Mouse (Mus musculus): ENCODE measurements around the gene Rnh1. TPM values are rescaled to one million over a fixed set of nuclear protein-coding genes. Genes with fewer than 3 reads are reported as not detected.

Rnh1 gene
- total and polyA plus RNA-seq, 3 experiments = 84.7 to 133 (median 95.5) TPM

DNA sequence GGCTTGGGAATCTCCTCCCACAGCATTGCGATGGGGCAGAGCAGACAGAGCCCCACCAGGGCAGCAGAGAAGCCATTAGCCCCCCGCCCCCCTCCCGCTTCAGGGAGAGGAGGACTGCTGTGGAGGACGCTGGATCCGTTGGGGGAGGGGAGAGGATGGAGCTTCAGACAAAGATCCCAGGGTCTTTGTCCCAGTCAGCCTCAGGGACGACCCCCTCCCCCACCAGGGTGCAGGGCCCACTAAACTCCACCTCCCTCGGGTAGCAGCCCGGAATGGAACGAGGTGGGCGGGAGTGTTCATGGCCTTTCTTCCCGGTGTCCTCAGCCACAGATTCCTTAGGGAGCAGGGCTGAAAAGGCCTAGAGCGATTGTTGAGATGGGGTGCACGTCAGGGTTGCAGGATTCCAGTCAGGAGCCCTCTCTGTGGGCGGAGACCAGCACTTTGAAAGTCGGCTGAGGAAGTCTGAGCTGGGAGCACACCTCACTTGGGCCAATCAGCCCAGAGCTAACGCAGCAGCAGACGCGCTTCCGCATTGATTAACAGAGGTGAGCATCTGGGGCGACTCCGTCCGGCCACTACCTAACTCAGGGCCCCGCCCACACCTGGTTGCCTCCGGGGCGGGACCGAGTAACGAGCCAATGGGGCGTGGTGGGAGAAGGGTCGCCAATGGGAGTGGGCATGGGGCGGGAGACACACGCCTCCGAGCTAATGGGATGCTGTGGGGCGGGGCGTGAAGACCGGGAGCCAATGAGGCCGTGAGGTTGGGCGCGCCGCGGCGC lies 42.6 kb upstream of the Rnh1 start, which contains the start of gene Rassf7:
Rassf7 (plus strand) TSS at position 760 of the 779 bp plus-strand sequence.
- Histone ChIP-seq H3K4me1 (ENCODE audit: control insufficient read depth in 1 of 2, insufficient read depth in 2 of 2) (peaks cover 10 to 30% of the 10 kb centered on the region in 2 experiments), H3K79me2 (replicated peaks; ENCODE audit: control insufficient read depth, extremely low read depth, insufficient read depth, poor library complexity, severe bottlenecking) (no peaks in the 10 kb centered on the region), H3K9ac (ENCODE audit: insufficient read depth, low read depth) (peak within 1 kb of the TSS; percentile 49), H3K4me2 (ENCODE audit: insufficient read depth, low read depth, poor library complexity, severe bottlenecking) (peak within 1 kb of the TSS; percentile 64), H3K27me3 (replicated peaks) (peaks cover 32% of the 10 kb centered on the region), H3K27ac (ENCODE audit: insufficient read depth, low read depth) (no peak within 1 kb of the TSS; the same call in 1 of the 2 replicates), H3K36me3 (replicated peaks in 1 of 2; ENCODE audit: control insufficient read depth in 1 of 2, insufficient read depth in 1 of 2, low read length in 1 of 2) (peaks cover 0 to 28% of the 10 kb centered on the region in 2 experiments), H3K9me3 (replicated peaks; ENCODE audit: low read length) (no peaks in the 10 kb centered on the region), H3K4me3 (replicated peaks in 1 of 3; ENCODE audit: low read depth in 2 of 3, low read length in 2 of 3, poor library complexity in 1 of 3) (peak within 1 kb of the TSS; percentile 65 to 84 (median 74))
- peak; percentile 98 for DNase-seq (ENCODE audit: extremely low read depth)
- dilution Hi-C loops (cut with MboI; ENCODE audit: extremely low pct_ligation_motif_present, extremely low pct_unique_long_range_greater_than_20kb, low sequenced_read_pairs) = no loop called here
- in situ Hi-C loops (cut with MboI; ENCODE audit: low pct_ligation_motif_present, low pct_unique_long_range_greater_than_20kb, low sequenced_read_pairs) = no loop called here
- TF ChIP-seq TCF12 (IDR thresholded peaks at IDR 0.05; ENCODE audit: low read depth, low read length) = peak; percentile 61; the same call in 1 of the 2 replicates
- no peak for TF ChIP-seq CHD1 (IDR thresholded peaks at IDR 0.05; ENCODE audit: low read depth, low read length)
- no peak for TF ChIP-seq ZKSCAN1 (IDR thresholded peaks at IDR 0.05; ENCODE audit: borderline replicate concordance, low read depth, low read length)
- no peak for TF ChIP-seq KAT2A (IDR thresholded peaks at IDR 0.05; ENCODE audit: insufficient replicate concordance, low read length)
- TF ChIP-seq JUND (conservative IDR thresholded peaks at IDR 0.05; ENCODE audit: low read depth, low read length) = no peak
- TF ChIP-seq HCFC1 (IDR thresholded peaks at IDR 0.05; ENCODE audit: low read depth, low read length) = peak; percentile 26; the same call in 1 of the 2 replicates
- no peak for TF ChIP-seq MEF2A (IDR thresholded peaks at IDR 0.05; ENCODE audit: borderline replicate concordance, low read depth, low read length)
- peak; percentile 61 for TF ChIP-seq MXI1 (IDR thresholded peaks at IDR 0.05; ENCODE audit: low read depth, low read length)
- no peak for TF ChIP-seq IRF4 (IDR thresholded peaks at IDR 0.05; ENCODE audit: low read depth, low read length)
- no peak; the same call in 1 of the 2 replicates for TF ChIP-seq SIN3A (IDR thresholded peaks at IDR 0.05; ENCODE audit: low read length)
- TF ChIP-seq NRF1 (IDR thresholded peaks at IDR 0.05; ENCODE audit: low read depth, low read length) = peak; percentile 31; the same call in 1 of the 2 replicates
- TF ChIP-seq POLR2AphosphoS2 (IDR thresholded peaks at IDR 0.05; ENCODE audit: low read depth, low read length) = no peak
- TF ChIP-seq BHLHE40 (IDR thresholded peaks at IDR 0.05; ENCODE audit: low read depth, low read length) = no peak
- TF ChIP-seq TBP (conservative IDR thresholded peaks at IDR 0.05; ENCODE audit: low read depth, low read length) = 0 out of 2 replicates have a peak, but pooled peaks have one; percentile 63
- peak; percentile 67; the same call in 1 of the 2 replicates for TF ChIP-seq NELFE (IDR thresholded peaks at IDR 0.05; ENCODE audit: low read depth, low read length)
- no peak for TF ChIP-seq ETS1 (conservative IDR thresholded peaks at IDR 0.05; ENCODE audit: low read depth, low read length)
- no peak for TF ChIP-seq RAD21 (IDR thresholded peaks at IDR 0.05; ENCODE audit: low read depth, low read length)
- TF ChIP-seq MAX (IDR thresholded peaks at IDR 0.05; ENCODE audit: low read length) = no peak
- TF ChIP-seq ZMIZ1 (IDR thresholded peaks at IDR 0.05; ENCODE audit: low read depth, low read length) = no peak
- peak; percentile 81 for TF ChIP-seq POLR2A (IDR thresholded peaks at IDR 0.05; ENCODE audit: low read depth, low read length)
- no peak for TF ChIP-seq ZNF384 (IDR thresholded peaks at IDR 0.05; ENCODE audit: low read depth, low read length)
- TF ChIP-seq E2F4 (IDR thresholded peaks at IDR 0.05; ENCODE audit: insufficient replicate concordance, low read depth, low read length) = no peak
- TF ChIP-seq MAZ (IDR thresholded peaks at IDR 0.05; ENCODE audit: low read depth, low read length) = peak; percentile 9; the same call in 1 of the 2 replicates
- TF ChIP-seq UBTF (IDR thresholded peaks at IDR 0.05; ENCODE audit: low read depth, low read length) = no peak
- peak; percentile 94 for TF ChIP-seq ELF1 (IDR thresholded peaks at IDR 0.05; ENCODE audit: low read depth, low read length)
- TF ChIP-seq GABPA (IDR thresholded peaks at IDR 0.05; ENCODE audit: insufficient replicate concordance, low read depth, low read length) = no peak
- peak; percentile 66; the same call in 1 of the 2 replicates for TF ChIP-seq CHD2 (IDR thresholded peaks at IDR 0.05; ENCODE audit: low read length)
- 0 out of 2 replicates have a peak, but pooled peaks have one; percentile 18 for TF ChIP-seq RCOR1 (conservative IDR thresholded peaks at IDR 0.05; ENCODE audit: low read depth, low read length)

Measured in CH12.LX (cell line).